Mouse (Mus musculus) heart, embryonic 13.5 days (tissue): Measurements from ENCODE around the gene Dlg5. TPM values are rescaled to one million over a fixed set of nuclear protein-coding genes. Genes with fewer than 3 reads are reported as not detected.

Source experiments
- ATAC-seq: fragments of 200-750 bp; cut with Nextera tagmentation; 2 replicates; pipeline ENCODE4 v1.8.0; 2017; ENCODE audit warnings: moderate TSS enrichment; ENCODE audit not compliant: insufficient number of reproducible peaks, low FRiP score, low TSS enrichment; ENCODE audit errors: extremely low read depth
- H3K27ac ChIP-seq: fragments of 300-500 bp; sonication (generic); replicated peaks from 2 replicates; pipeline ENCODE4 v1.5.1; 2015; ENCODE audit warnings: moderate library complexity, mild to moderate bottlenecking, inconsistent platforms
- H3K27me3 ChIP-seq: fragments of 300-500 bp; sonication (generic); replicated peaks from 2 replicates; pipeline ENCODE4 v1.6.1; 2015; ENCODE audit warnings: mild to moderate bottlenecking, inconsistent platforms
- H3K36me3 ChIP-seq: fragments of 300-500 bp; sonication (generic); 2 replicates; pipeline ENCODE4 v1.6.1; 2015; ENCODE audit warnings: mild to moderate bottlenecking, inconsistent platforms
- H3K4me1 ChIP-seq: fragments of 300-500 bp; sonication (generic); 2 replicates; pipeline ENCODE4 v1.6.1; 2015; ENCODE audit warnings: inconsistent platforms
- H3K4me2 ChIP-seq: fragments of 300-500 bp; sonication (generic); 2 replicates; pipeline ENCODE4 v1.6.1; 2015; ENCODE audit warnings: inconsistent platforms, mild to moderate bottlenecking, moderate library complexity
- H3K4me3 ChIP-seq: fragments of 300-500 bp; sonication (generic); 2 replicates; pipeline ENCODE4 v1.5.1; 2015; ENCODE audit warnings: moderate library complexity, mild to moderate bottlenecking, inconsistent platforms
- H3K9ac ChIP-seq: fragments of 300-500 bp; sonication (generic); 2 replicates; pipeline ENCODE4 v1.6.1; 2015; ENCODE audit warnings: inconsistent platforms, mild to moderate bottlenecking, moderate library complexity
- H3K9me3 ChIP-seq: fragments of 300-500 bp; sonication (generic); 2 replicates; pipeline ENCODE4 v1.6.1; 2016; ENCODE audit warnings: inconsistent platforms
- WGBS: fragments of 180-500 bp; shearing (Covaris S2); methylation state at CpG from one replicate; pipeline ENCODE4 v1.1.7; 2015; ENCODE audit warnings: mixed read lengths; 5-methylcytosine and 5-hydroxymethylcytosine counted together
- polyA plus RNA-seq: library from polyadenylated mRNA; unstranded; fragments of >200 nt; fragmentation: Nextera tagmentation; extraction: Ambion mirVana; gene quantifications from 2 replicates; pipeline ENCODE4 v1.2.1, GENCODE M21; 2015

Dlg5 gene
- polyA plus RNA-seq, 1 experiment from 2014 or later: 10.4 TPM

DNA sequence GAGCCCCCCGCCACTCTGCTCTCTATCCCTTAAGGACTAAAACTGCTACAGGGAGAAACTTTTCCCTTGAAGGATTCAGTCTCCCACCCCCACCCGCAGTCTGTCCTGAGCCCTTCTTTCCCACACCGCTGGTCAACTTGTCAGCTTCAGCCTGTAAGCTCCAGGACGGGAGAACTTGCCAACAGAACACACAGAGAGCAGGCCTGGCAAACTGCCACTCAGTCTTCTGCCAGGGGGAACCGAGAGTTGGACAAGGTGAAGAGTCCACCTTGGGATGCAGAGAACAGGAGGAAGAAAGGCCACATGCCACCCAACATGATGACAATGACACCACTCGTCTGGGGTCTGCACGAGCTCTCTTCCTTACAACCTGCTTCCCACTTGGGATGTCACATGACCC is 56.1 kb downstream of the Dlg5 start:
- no peak overlapping the region for H3K9ac ChIP-seq
- no peaks in the 10 kb centered on the region for H3K9me3 ChIP-seq
- H3K27ac ChIP-seq: peak overlapping the region; percentile 24; the same call in 1 of the 2 replicates
- no peaks in the 10 kb centered on the region for H3K27me3 ChIP-seq
- no peak for ATAC-seq
- peaks cover 22% of the 10 kb centered on the region for H3K36me3 ChIP-seq
- no peak overlapping the region for H3K4me3 ChIP-seq
- peaks cover 32% of the 10 kb centered on the region for H3K4me1 ChIP-seq
- no peak overlapping the region for H3K4me2 ChIP-seq
- WGBS: 57% methylated on average over 7 of the region's 7 CpGs

DNA sequence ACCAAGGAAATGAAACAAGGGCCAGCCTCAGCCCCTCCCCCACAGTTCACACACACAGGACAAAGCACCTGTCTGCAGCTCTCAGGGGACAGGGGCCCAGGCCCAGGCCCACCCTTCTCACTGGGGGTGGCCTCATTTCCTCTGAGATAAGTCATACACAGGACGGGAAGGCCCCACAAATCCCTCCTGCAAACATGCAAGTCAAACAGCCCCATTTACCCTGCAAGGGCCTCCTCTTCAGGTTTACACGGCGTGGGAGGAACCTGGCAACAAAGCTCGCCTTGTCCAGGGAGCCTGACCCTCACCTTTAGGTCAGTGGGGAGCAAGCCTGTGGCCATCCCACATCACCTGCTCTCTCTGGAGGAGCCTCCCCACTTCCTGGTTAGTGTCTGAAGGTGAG is 60.2 kb downstream of the Dlg5 start:
- H3K27me3 ChIP-seq: no peaks in the 10 kb centered on the region
- peaks cover 17% of the 10 kb centered on the region for H3K36me3 ChIP-seq
- no peak overlapping the region for H3K4me3 ChIP-seq
- 46% methylated on average over 4 of the region's 4 CpGs for WGBS
- no peak for ATAC-seq
- H3K27ac ChIP-seq: no peak overlapping the region
- peaks cover 38% of the 10 kb centered on the region for H3K4me1 ChIP-seq
- H3K9ac ChIP-seq: 0 out of 2 replicates have a peak overlapping the region, but pooled peaks have one; percentile 11
- H3K4me2 ChIP-seq: no peak overlapping the region
- H3K9me3 ChIP-seq: no peaks in the 10 kb centered on the region

DNA sequence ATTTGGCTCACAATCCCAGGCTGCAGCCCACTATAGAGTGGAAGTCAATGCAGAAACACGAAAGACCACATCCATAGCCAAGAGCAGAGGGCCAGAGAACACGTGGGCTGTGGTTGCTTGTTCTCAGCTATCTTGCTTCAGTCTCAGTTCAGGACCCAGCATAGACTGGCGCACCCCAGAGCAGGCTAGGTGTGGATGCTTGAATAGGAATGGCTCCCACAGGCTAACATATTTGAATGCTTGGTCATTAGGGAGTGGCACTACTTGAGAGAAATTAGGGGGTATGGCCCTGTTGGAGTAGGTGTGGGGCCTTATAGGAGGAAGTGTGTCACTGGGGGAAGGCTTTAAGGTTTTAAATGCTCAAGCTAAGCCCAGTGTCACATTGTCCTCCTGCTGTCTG is 62.8 kb downstream of the Dlg5 start:
- no peaks in the 10 kb centered on the region for H3K27me3 ChIP-seq
- 0 out of 2 replicates have a peak, but pooled peaks cover 7% of the 10 kb centered on the region for H3K36me3 ChIP-seq
- no peaks in the 10 kb centered on the region for H3K9me3 ChIP-seq
- no peak overlapping the region for H3K27ac ChIP-seq
- peaks cover 26% of the 10 kb centered on the region for H3K4me1 ChIP-seq
- ATAC-seq: no peak
- no peak overlapping the region for H3K9ac ChIP-seq
- H3K4me3 ChIP-seq: no peak overlapping the region
- H3K4me2 ChIP-seq: no peak overlapping the region
- 66% methylated on average over 3 of the region's 3 CpGs for WGBS

DNA sequence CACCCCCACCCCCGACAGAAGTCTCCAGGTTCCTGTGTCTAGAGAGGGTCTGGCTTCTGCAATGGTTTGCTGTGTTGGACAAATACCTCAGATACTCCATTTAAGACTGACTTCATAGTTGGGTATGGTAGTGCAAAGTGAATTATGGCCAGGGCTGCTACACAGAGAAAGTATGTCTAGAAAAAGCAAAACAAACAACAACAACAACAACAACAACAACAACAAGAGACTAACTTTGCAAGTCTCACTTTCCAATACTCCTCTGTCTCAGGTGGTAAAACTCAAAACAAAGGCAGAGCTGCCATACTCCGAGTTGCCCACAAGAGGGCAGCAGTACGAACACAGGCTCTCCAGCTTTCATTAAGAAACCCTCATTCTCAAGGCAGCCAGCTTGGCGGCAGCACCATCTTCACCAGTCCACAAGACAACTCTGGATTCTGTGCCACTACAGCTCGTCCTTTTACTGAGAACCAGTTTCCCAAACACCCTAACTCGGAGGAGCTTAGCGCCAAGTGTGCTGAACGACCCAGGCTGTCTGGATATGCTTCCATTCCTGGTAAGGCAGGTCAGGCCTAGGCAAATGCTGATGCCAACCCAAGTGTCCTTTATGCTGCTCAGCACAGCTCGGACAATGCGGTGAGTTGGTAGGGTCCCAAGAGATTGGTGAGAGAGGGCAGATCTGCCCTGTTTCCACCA is 63.8 kb downstream of the Dlg5 start:
- Histone ChIP-seq H3K27me3 (no peaks in the 10 kb centered on the region), H3K9ac (no peak overlapping the region)

DNA sequence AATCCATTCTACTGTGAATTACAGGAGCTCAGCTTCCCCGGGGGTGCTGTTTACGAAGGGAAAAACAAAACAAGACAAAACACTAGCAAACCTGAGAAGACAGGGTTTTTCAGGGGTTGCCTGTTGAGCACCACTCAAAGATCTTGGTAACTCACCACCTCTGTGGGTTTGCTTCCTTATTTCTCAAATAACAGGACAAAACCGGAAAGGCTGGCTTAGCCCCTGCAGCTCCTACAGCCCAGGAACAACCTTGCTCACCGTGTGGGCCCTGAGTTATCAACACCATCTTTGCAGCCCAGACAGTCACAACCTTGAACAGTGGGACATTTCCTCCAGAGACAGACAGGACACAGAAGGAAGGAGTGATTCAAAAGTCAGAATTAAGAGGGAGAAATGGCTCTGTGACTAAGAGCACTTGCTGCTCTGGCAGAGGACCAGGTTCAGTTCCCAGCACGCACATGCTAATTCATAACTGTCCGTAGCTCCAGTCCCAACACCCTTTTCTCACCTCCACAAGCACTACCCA is 66.2 kb downstream of the Dlg5 start:
- no peak overlapping the region for H3K9ac ChIP-seq
- WGBS: 82% methylated on average over 6 of the region's 6 CpGs
- H3K27me3 ChIP-seq: no peaks in the 10 kb centered on the region
- ATAC-seq: no peak
- no peaks in the 10 kb centered on the region for H3K9me3 ChIP-seq
- H3K4me2 ChIP-seq: no peak overlapping the region
- peaks cover 24% of the 10 kb centered on the region for H3K4me1 ChIP-seq
- peaks cover 40% of the 10 kb centered on the region for H3K36me3 ChIP-seq
- H3K27ac ChIP-seq: no peak overlapping the region
- H3K4me3 ChIP-seq: no peak overlapping the region

More for the DNA sequence above, 63.8 kb downstream of the Dlg5 start:
- no peak; the same call in 1 of the 2 replicates for ATAC-seq
- peak overlapping the region; percentile 63 for H3K27ac ChIP-seq
- no peaks in the 10 kb centered on the region for H3K9me3 ChIP-seq
- 26% methylated on average over 10 of the region's 10 CpGs for WGBS
- H3K4me2 ChIP-seq: no peak overlapping the region
- H3K4me3 ChIP-seq: no peak overlapping the region
- H3K36me3 ChIP-seq: peaks cover 16% of the 10 kb centered on the region
- H3K4me1 ChIP-seq: peaks cover 30% of the 10 kb centered on the region

DNA sequence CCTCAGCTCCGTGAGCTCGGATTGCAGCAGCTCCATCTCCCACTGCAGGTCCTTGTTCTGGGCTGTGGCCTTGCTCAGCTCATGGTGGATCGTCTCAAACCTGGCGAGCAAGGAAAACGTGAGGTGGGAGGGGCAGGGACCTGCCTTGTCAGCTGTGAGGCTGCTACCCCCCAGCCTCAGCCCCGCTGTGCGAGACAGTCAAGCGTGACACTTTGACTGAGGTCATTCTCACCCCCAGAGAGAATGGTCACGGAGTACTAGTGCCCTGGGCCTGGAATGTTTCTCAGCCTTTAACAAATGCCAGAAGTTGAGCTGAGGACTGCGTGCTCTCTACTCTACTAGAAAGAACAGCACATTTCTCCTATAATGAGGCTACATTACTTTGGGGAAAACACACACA is 69.1 kb downstream of the Dlg5 start:
- no peak overlapping the region for H3K4me2 ChIP-seq
- no peaks in the 10 kb centered on the region for H3K9me3 ChIP-seq
- WGBS: 60% methylated on average over 10 of the region's 10 CpGs
- 0 out of 2 replicates have a peak overlapping the region, but pooled peaks have one; percentile 12 for H3K9ac ChIP-seq
- no peak overlapping the region for H3K4me3 ChIP-seq
- H3K27ac ChIP-seq: no peak overlapping the region
- H3K36me3 ChIP-seq: peaks cover 62% of the 10 kb centered on the region
- H3K4me1 ChIP-seq: peaks cover 12% of the 10 kb centered on the region
- ATAC-seq: no peak
- no peaks in the 10 kb centered on the region for H3K27me3 ChIP-seq

DNA sequence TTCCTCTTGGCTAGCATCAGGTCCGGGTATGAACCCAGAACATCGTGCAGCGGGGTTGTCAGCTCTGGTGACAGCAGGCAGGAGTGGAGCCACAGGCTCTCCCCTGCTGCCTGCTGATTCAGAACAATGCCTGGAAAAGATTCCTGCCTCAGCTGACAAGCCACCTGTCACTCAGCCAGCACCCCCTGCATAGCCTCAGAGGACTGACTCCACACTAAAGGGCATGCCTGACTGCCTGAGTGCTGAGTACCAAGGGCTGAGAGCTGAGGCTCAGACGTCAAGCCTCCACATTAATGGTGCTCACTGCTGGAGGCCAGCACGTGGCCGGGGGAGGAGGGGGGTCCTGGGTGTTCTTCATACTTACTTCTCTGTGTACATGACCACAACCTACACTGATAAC is 72.4 kb downstream of the Dlg5 start:
- Histone ChIP-seq H3K4me2 (no peak overlapping the region), H3K36me3 (peaks cover 87% of the 10 kb centered on the region), H3K27me3 (no peaks in the 10 kb centered on the region), H3K4me1 (peaks cover 9% of the 10 kb centered on the region), H3K9me3 (no peaks in the 10 kb centered on the region), H3K27ac (no peak overlapping the region), H3K9ac (no peak overlapping the region), H3K4me3 (no peak overlapping the region)
- ATAC-seq: no peak
- 63% methylated on average over 6 of the region's 6 CpGs for whole genome bisulfite sequencing

DNA sequence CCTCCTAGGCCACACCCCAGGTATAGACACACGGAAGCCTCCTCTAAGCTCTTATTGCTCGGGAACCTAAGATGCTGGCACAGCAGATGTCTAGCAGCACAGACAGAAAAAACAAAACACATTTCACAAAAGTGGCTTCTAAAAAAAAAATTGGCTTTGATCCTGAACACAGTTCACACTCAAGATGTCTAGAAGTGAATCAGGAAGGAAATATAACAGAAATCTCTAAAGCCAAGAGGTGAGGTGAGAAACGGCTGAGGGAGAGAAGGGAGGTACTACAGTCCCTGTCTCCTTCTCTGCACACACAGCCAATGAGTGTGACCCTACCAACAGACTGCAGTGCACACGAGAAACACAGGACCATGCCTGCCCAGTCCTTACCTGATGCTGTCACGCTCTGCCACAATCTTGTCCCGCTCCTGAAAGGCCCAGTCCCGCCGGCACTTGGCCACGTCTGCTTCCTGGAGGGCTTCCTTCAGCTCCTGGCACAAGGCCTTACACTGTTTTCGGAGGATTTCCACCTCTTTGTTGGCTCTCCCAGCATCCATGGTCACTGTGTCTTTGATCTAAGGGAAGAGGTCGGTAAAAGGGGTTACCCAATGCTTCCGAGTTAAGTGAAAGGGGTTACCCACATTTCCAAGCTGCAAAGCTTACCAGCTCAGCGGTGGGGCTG is 73.9 kb downstream of the Dlg5 start:
- H3K9ac ChIP-seq: no peak overlapping the region
- H3K4me1 ChIP-seq: peaks cover 4% of the 10 kb centered on the region
- H3K27ac ChIP-seq: no peak overlapping the region
- H3K36me3 ChIP-seq: peaks cover 90% of the 10 kb centered on the region
- no peaks in the 10 kb centered on the region for H3K27me3 ChIP-seq
- no peak overlapping the region for H3K4me2 ChIP-seq
- 64% methylated on average over 13 of the region's 13 CpGs for WGBS
- H3K4me3 ChIP-seq: no peak overlapping the region
- no peaks in the 10 kb centered on the region for H3K9me3 ChIP-seq
- ATAC-seq: no peak

DNA sequence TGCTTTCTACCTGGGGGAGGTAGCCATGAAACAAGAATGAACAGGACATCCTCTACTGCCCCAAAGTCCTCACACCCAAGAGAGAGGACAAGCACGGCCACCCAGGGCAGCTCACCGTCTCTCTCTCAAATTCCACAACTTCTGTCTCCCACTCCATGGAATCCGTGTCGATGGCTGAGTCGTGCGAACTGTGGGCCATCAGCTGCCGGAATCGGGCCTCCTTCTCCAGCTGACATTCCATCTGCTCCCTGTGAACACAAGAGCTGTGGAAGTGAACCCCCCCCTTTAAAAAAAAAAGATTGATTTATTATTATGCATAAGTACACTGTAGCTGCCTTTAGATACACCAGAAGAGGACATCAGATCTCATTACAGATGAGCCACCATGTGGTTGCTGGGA is 79.7 kb downstream of the Dlg5 start:
- H3K4me1 ChIP-seq: 0 out of 2 replicates have a peak, but pooled peaks cover 6% of the 10 kb centered on the region
- H3K27ac ChIP-seq: no peak overlapping the region
- no peaks in the 10 kb centered on the region for H3K9me3 ChIP-seq
- H3K9ac ChIP-seq: no peak overlapping the region
- H3K4me3 ChIP-seq: no peak overlapping the region
- no peak for ATAC-seq
- whole genome bisulfite sequencing: 79% methylated on average over 8 of the region's 8 CpGs
- no peak overlapping the region for H3K4me2 ChIP-seq
- peaks cover 90% of the 10 kb centered on the region for H3K36me3 ChIP-seq
- H3K27me3 ChIP-seq: no peaks in the 10 kb centered on the region

DNA sequence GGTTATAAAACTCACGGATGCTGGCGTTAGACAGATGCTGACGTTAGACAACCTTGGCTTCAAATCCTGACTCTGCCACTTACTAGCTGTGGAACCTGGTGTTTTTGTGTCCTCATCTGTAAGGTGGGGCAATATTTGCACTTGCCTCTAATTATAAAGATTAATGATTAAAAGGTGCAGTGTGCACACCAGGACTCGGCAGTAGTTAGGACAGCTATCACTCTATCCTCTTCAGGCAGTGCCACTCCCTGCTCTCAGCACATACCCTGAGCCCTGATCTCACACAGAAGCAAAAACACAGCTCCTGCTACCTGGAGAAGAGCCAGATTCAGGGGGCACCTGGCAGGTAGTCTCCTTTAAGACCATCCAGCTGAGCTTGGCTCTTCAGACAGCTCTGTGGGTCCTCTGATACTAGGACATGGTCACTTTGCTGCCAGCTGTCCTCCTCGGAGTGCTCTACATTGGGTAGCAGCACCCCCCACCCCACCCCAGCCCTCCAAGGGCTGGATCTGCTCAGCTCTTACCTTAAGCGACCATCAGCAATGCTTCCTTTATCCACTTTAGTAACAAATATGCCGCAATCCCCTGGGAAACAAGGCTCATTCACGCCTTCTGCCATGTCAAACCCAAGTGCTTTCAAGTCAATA is 80.9 kb downstream of the Dlg5 start:
- Histone ChIP-seq H3K27me3 (no peaks in the 10 kb centered on the region), H3K27ac (no peak overlapping the region), H3K4me3 (no peak overlapping the region), H3K9ac (no peak overlapping the region), H3K4me1 (0 out of 2 replicates have a peak, but pooled peaks cover 6% of the 10 kb centered on the region), H3K9me3 (no peaks in the 10 kb centered on the region), H3K36me3 (peaks cover 90% of the 10 kb centered on the region), H3K4me2 (no peak overlapping the region)
- WGBS: 87% methylated on average over 8 of the region's 8 CpGs
- ATAC-seq: no peak

DNA sequence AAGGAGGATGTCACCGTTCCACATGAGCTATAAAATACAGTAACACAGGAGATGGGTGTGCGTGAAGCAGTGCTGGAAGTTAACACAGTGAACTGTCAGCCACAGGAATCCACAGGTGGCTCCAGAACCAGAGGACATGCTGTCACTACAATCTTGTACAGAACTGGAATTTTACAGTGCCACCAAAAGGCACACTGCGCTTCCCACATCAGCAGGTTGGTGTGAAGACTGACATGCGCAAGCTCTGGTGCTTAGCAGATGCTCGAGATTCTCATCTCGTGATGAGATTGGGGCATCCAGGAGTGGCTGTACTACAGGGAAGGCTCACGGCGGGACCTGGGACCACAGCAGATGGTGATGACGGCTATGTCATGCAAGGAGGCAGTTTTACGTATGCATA is 82.9 kb downstream of the Dlg5 start:
- Histone ChIP-seq H3K36me3 (peaks cover 92% of the 10 kb centered on the region), H3K4me2 (no peak overlapping the region)
- WGBS: 81% methylated on average over 10 of the region's 10 CpGs

More for the DNA sequence above, 82.9 kb downstream of the Dlg5 start:
- Histone ChIP-seq H3K4me3 (no peak overlapping the region), H3K9ac (no peak overlapping the region), H3K27ac (no peak overlapping the region), H3K4me1 (0 out of 2 replicates have a peak, but pooled peaks cover 6% of the 10 kb centered on the region), H3K27me3 (no peaks in the 10 kb centered on the region), H3K9me3 (no peaks in the 10 kb centered on the region)
- no peak for ATAC-seq
